Mouse (Mus musculus) liver, embryonic 14.5 days (tissue): ENCODE measurements around the gene Supt3.

Experiments
- CTCF ChIP-seq: IDR thresholded peaks from 2 replicates; pipeline ENCODE4 v1.5.1; 2016; ENCODE audit warnings: antibody characterized with exemption, low read depth, control low read depth
- EP300 ChIP-seq: IDR thresholded peaks from 2 replicates; pipeline ENCODE4 v1.6.1; 2016; ENCODE audit warnings: antibody characterized with exemption, low read depth

- no peak for TF ChIP-seq CTCF
- TF ChIP-seq EP300, result no peak
These were observed 381.3 kb downstream of the Supt3 start for GRCm38 (mm10) chr17:45158171-45158691.
